17 mouse cellular contexts compared by ENCODE assay signal in genomic region chr16:21411779-21412178, GRCm38 (mm10). TPM values are rescaled to one million over a fixed set of nuclear protein-coding genes. Genes with fewer than 3 reads are reported as not detected.
DNase-seq lines count a peak whose midpoint lies in the region; ATAC-seq and TF ChIP-seq lines count a peak whose summit lies in the region.
"Had no signal": no experiment of that assay in that cellular context is flagged by ENCODE, and none has a peak within 500 bp of the region (broad histone marks: within the 10 kb centered on the region; RNA-seq: fewer than 3 reads in every experiment).

No protein-coding gene starts in this region.

- H3K9ac ChIP-seq in midbrain, embryonic 11.5 days (ENCODE audit: low read length), result no peak overlapping the region
- no peak overlapping the region for H3K9ac ChIP-seq in midbrain, postnatal 0 days (replicated peaks; ENCODE audit: low read length, poor library complexity, severe bottlenecking)
- H3K9ac ChIP-seq: embryonic facial prominence, embryonic 13.5 days; forebrain, embryonic 13.5 days; heart, embryonic 12.5 days; hindbrain, embryonic 12.5 days had no signal

- no peaks in the 10 kb centered on the region for H3K4me1 ChIP-seq in midbrain, embryonic 11.5 days (ENCODE audit: control insufficient read depth, insufficient read depth, low read length)
- no peaks in the 10 kb centered on the region for H3K4me1 ChIP-seq in midbrain, postnatal 0 days (ENCODE audit: insufficient read depth, low read length)
- H3K4me1 ChIP-seq: embryonic facial prominence, embryonic 13.5 days; forebrain, embryonic 13.5 days; heart, embryonic 12.5 days; hindbrain, embryonic 12.5 days had no signal

- peak; percentile 56 for DNase-seq in midbrain, embryonic 11.5 days (ENCODE audit: low spot score, missing footprints)
- no peak for DNase-seq in midbrain, postnatal 0 days (ENCODE audit: low spot score)
- no peak for DNase-seq in gastrocnemius, adult 2 months
- DNase-seq in gastrocnemius, postnatal 14 days, result no peak
- DNase-seq: adrenal gland, adult 8-10 months; B cell, adult 2 months; cerebellum, adult 8-10 months; cerebellum, postnatal 14 days; heart, postnatal 36 days had no signal

- no peak overlapping the region for H3K4me3 ChIP-seq in midbrain, embryonic 11.5 days (ENCODE audit: low read depth, low read length)
- no peak overlapping the region for H3K4me3 ChIP-seq in midbrain, postnatal 0 days (ENCODE audit: low read depth, low read length)
- H3K4me3 ChIP-seq in gastrocnemius, adult 2 months, result no peak overlapping the region
- H3K4me3 ChIP-seq: embryonic facial prominence, embryonic 13.5 days; forebrain, embryonic 13.5 days; heart, embryonic 12.5 days; hindbrain, embryonic 12.5 days had no signal

- no peak overlapping the region for H3K27ac ChIP-seq in midbrain, embryonic 11.5 days (ENCODE audit: low read depth, low read length)
- no peak overlapping the region for H3K27ac ChIP-seq in midbrain, postnatal 0 days (ENCODE audit: low read depth, low read length)
- no peak overlapping the region for H3K27ac ChIP-seq in gastrocnemius, adult 2 months
- H3K27ac ChIP-seq: embryonic facial prominence, embryonic 13.5 days; forebrain, embryonic 13.5 days; hindbrain, embryonic 12.5 days had no signal

- H3K4me2 ChIP-seq in midbrain, embryonic 11.5 days, result no peak overlapping the region
- H3K4me2 ChIP-seq in midbrain, postnatal 0 days (ENCODE audit: low read depth, low read length, poor library complexity, severe bottlenecking), result no peak overlapping the region
- H3K4me2 ChIP-seq: embryonic facial prominence, embryonic 13.5 days; forebrain, embryonic 13.5 days; heart, embryonic 12.5 days; hindbrain, embryonic 12.5 days had no signal

- no peak for TF ChIP-seq CTCF in midbrain, postnatal 0 days (IDR thresholded peaks at IDR 0.05)
- TF ChIP-seq CTCF in gastrocnemius, adult 2 months (IDR thresholded peaks at IDR 0.05), result no peak

- intact Hi-C loops in gastrocnemius, adult 2 months (cut with DNase I), result loop anchor here (1.0 to 5.0 kb wide), 2 partner anchors 169 to 207 kb away; partner anchors contain the start of gene Ephb3
- intact Hi-C loops in gastrocnemius, postnatal 14 days (cut with DNase I; ENCODE audit: low total_unique reads), result no loop called here

- H3K27me3 ChIP-seq in midbrain, embryonic 11.5 days (ENCODE audit: control insufficient read depth, insufficient read depth, low read length), result no peaks in the 10 kb centered on the region
- H3K27me3 ChIP-seq in midbrain, postnatal 0 days (ENCODE audit: insufficient read depth, low read length), result no peaks in the 10 kb centered on the region
- H3K27me3 ChIP-seq: embryonic facial prominence, embryonic 13.5 days; forebrain, embryonic 13.5 days; hindbrain, embryonic 12.5 days had no signal

- ATAC-seq in midbrain, embryonic 11.5 days (ENCODE audit: low FRiP score), result no peak
- no peak for ATAC-seq in midbrain, postnatal 0 days (ENCODE audit: low FRiP score)
- peak; percentile 81 for ATAC-seq in common myeloid progenitor, adult 5-6 weeks (replicated peaks; ENCODE audit: low read depth, poor library complexity, severe bottlenecking)
- peak; percentile 73 for ATAC-seq in megakaryocyte, adult 5-6 weeks (ENCODE audit: poor library complexity, severe bottlenecking)
- ATAC-seq in cerebellum, adult (ENCODE audit: insufficient number of reproducible peaks, low FRiP score, low TSS enrichment), result no peak

- no peaks in the 10 kb centered on the region for H3K36me3 ChIP-seq in midbrain, embryonic 11.5 days (ENCODE audit: control insufficient read depth, insufficient read depth, low read length)
- no peaks in the 10 kb centered on the region for H3K36me3 ChIP-seq in midbrain, postnatal 0 days (ENCODE audit: insufficient read depth, low read length)
- H3K36me3 ChIP-seq: embryonic facial prominence, embryonic 13.5 days; G1E; heart, embryonic 12.5 days; hindbrain, embryonic 12.5 days had no signal

- H3K9me3 ChIP-seq in midbrain, embryonic 11.5 days (ENCODE audit: control insufficient read depth, low read length), result no peaks in the 10 kb centered on the region
- no peaks in the 10 kb centered on the region for H3K9me3 ChIP-seq in midbrain, postnatal 0 days (ENCODE audit: low read length)
- H3K9me3 ChIP-seq: embryonic facial prominence, embryonic 13.5 days; forebrain, embryonic 13.5 days; G1E; heart, embryonic 12.5 days; hindbrain, embryonic 12.5 days had no signal

RNA-seq across cellular contexts. Expression of gene Vps8, which starts 11.1 kb away (rescaled TPM):
- polyA plus RNA-seq in midbrain, embryonic 11.5 days (2014; fragmentation: Nextera tagmentation; extraction: Ambion mirVana), result 27.1 and 28.4 TPM in 2 replicates
- total RNA-seq in midbrain, postnatal 0 days (2014; rRNA removed), result 35.2 and 37.2 TPM in 2 replicates
- polyA plus RNA-seq in midbrain, postnatal 0 days (2015; fragmentation: Nextera tagmentation; extraction: Ambion mirVana), result 25.4 and 26.0 TPM in 2 replicates
- 14.8 and 26.0 TPM in 2 replicates for total RNA-seq in common myeloid progenitor, adult 5-6 weeks (2017)
- 11.1 and 20.9 TPM in 2 replicates for total RNA-seq in megakaryocyte, adult 5-6 weeks (2015)
- total RNA-seq in megakaryocyte, adult 5-6 weeks (2017), result 13.1 and 15.9 TPM in 2 replicates
- total RNA-seq in gastrocnemius, adult 2 months (2021), result 1 to 10 TPM; 7.7 to 7.8 TPM
- total RNA-seq in gastrocnemius, postnatal 14 days (2021), result 10 to 100 TPM; 10.4 to 12.6 TPM

Comparison
In these comparisons a context has a peak if more than half of its experiments do, and no peak if none do; other contexts are left out.
1. ATAC-seq: peak in common myeloid progenitor, adult 5-6 weeks (single experiment) and megakaryocyte, adult 5-6 weeks (single experiment); none in midbrain, embryonic 11.5 days (single experiment), midbrain, postnatal 0 days (single experiment) and cerebellum, adult (single experiment).